Mouse (Mus musculus) bone marrow, adult 2 months (tissue): ENCODE results near the gene Traf3ip3.

Source experiments
- CTCF ChIP-seq: fragments of 200-500 bp; IDR thresholded peaks from 2 replicates; pipeline ENCODE4 v1.5.1; 2011; ENCODE audit warnings: low read length, control low read depth; ENCODE audit not compliant: control insufficient read depth, insufficient read depth
- POLR2A ChIP-seq: fragments of 200-500 bp; IDR thresholded peaks from 2 replicates; pipeline ENCODE4 v1.6.1; 2011; ENCODE audit warnings: low read depth, mild to moderate bottlenecking, control low read depth, low read length, borderline replicate concordance; ENCODE audit not compliant: control insufficient read depth

GRCm38 (mm10) chr1:193230531-193230930 lies 29.0 kb upstream of the Traf3ip3 start:
- TF ChIP-seq POLR2A (no peak), CTCF (no peak)
